Mouse (Mus musculus) brown adipose tissue, adult 24 weeks (tissue): Measurements from ENCODE around the gene Uqcr11. TPM values are rescaled to one million over a fixed set of nuclear protein-coding genes. Genes with fewer than 3 reads are reported as not detected.

Source experiments
- H3K27ac ChIP-seq: fragments of 200-500 bp; replicated peaks from 2 replicates; pipeline ENCODE4 v1.5.1; 2012; ENCODE audit warnings: low read depth, mild to moderate bottlenecking, low read length
- H3K4me1 ChIP-seq: fragments of 200-500 bp; 2 replicates; pipeline ENCODE4 v1.6.1; 2012; ENCODE audit warnings: low read length, mixed read lengths; ENCODE audit not compliant: control insufficient read depth, insufficient read depth, insufficient read length
- H3K4me3 ChIP-seq: fragments of 200-500 bp; 2 replicates; pipeline ENCODE4 v1.5.1; 2012; ENCODE audit warnings: low read depth, mild to moderate bottlenecking, low read length, moderate library complexity; ENCODE audit not compliant: insufficient read depth
- polyA plus RNA-seq: library from polyadenylated mRNA; stranded (reverse); fragments of >200 nt; gene quantifications from 2 replicates; pipeline ENCODE4 v1.2.4, GENCODE M21; 2012; ENCODE audit not compliant: missing spikeins, insufficient read depth, insufficient read length

Gene Uqcr11
- 2,528 and 2,993 TPM in 2 replicates for polyA plus RNA-seq

DNA sequence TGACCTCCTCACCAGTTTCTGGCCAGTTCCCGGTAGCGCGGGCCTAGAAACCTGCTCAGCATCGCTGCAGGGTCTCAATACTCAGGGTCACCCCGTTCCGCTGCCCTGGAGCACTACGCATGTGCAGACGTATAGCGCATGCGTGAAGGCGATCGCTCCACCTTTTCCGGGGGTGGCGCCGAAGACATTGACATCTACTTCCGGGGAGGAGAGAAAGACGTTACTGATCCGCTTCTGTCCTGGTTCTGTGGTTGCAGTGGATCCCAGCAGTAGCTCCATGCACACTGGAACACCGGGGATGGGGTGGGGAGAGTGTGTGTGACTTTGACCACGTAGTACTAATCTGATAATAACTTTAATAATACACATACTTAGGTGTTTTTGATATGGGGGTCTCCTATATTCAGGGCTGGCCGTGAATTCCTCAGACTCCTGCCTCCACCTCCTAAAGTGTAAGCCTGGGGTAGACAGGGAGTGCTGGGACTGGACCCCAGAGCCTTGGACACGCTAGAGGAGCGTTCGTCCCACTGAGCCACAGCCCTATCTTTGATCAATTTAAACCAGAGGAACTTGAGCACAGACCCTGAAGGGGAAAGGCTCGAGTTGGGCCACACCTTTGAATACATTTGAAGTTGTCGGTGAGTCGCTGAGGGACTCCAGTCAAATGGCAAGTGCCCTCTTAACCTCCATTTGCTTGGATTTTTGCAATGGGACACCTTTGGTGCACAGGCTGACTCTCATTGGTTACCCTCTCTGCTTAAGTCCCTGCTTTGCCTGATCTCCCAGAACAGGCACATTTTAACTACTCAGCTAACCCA lies at the start of gene Uqcr11:
TSS of gene Uqcr11 (minus strand) at position 147 of the 818 bp plus-strand sequence.
- Histone ChIP-seq H3K4me1 (peaks cover 6% of the 10 kb centered on the region), H3K27ac (peak within 1 kb of the TSS; percentile 83), H3K4me3 (peak within 1 kb of the TSS; percentile 78)

DNA sequence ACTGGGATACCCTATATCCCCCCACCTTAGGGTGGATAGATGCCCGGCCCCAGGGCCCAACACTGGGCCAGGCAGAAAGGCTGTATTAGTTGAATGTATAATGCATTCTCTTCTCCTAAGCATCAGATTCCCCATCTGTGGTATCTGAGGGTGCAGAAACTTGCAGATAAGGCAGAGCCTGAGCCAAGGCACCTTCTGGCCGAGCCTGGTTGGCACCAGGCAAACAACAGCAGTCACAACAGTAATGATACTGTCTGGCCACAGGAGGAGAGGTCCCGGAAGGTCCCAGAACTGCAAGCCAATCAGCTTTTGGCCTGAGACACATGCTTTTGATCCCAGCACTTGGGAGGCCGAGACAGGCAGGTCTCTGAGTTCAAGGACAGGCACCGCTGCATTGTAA lies 49.1 kb upstream of the Uqcr11 start:
- H3K4me1 ChIP-seq = no peaks in the 10 kb centered on the region
- H3K27ac ChIP-seq = no peak overlapping the region
- H3K4me3 ChIP-seq = no peak overlapping the region

DNA sequence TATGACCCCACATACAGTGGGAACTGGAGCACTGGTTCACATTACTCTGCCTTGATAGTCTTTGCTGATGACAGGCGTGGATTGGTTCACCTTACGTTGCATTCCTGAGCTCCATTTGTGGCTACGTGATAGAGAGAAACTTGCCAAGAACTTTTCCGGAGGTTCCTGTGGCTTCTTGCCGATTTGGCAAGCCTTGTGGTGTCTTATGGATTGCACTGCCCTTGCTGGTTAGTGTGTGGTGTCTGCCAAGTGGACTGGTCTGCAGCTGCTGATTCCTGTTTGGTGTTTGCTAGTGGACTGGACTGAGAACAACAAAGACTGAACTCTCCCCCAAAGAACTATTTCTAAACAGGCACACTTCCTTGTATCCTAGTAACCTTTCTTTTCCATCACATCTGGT lies 48.2 kb upstream of the Uqcr11 start:
- Histone ChIP-seq H3K4me3 (no peak overlapping the region), H3K4me1 (no peaks in the 10 kb centered on the region), H3K27ac (no peak overlapping the region)

DNA sequence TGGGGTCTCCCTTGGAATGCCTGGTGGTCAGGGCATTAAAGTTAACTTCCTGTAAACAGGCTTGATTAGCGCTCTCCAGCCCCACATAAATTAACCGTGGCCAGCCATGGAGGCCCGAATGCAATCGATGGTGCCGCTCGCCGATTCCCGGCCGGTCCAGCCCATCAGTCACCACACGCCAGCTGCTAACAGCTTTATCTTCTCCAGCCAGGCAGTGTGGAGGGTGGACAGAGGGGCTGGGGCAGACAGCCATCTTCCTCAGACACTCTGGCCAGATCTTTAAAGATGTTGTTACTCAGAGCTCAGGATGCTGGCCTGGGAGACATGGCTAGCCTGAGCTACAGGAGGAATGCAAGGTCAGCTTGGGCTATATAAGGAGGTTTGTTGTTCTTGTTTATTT lies 47.0 kb upstream of the Uqcr11 start:
- Histone ChIP-seq H3K27ac (no peak overlapping the region), H3K4me1 (no peaks in the 10 kb centered on the region), H3K4me3 (no peak overlapping the region)

DNA sequence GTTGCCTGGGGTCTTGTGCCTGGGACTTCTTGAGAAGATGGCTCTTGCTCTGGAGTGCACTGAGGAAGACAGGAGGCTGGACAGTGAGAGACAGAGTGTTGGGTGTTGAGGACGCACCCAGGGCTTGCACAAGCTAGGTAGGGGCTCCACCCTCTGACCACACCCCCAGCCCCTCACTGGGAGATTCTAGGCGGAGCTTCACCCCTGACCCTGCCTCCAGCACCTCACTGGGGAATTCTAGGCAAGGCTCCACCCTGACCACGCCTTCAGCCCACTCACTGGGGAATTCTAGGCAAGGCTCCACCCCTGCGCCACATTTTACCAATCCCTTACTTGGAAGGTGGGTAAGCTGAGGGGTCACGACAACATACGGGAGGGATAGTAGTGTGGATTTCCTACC lies 44.0 kb upstream of the Uqcr11 start:
- H3K27ac ChIP-seq = no peak overlapping the region
- H3K4me3 ChIP-seq = no peak overlapping the region
- H3K4me1 ChIP-seq = no peaks in the 10 kb centered on the region

DNA sequence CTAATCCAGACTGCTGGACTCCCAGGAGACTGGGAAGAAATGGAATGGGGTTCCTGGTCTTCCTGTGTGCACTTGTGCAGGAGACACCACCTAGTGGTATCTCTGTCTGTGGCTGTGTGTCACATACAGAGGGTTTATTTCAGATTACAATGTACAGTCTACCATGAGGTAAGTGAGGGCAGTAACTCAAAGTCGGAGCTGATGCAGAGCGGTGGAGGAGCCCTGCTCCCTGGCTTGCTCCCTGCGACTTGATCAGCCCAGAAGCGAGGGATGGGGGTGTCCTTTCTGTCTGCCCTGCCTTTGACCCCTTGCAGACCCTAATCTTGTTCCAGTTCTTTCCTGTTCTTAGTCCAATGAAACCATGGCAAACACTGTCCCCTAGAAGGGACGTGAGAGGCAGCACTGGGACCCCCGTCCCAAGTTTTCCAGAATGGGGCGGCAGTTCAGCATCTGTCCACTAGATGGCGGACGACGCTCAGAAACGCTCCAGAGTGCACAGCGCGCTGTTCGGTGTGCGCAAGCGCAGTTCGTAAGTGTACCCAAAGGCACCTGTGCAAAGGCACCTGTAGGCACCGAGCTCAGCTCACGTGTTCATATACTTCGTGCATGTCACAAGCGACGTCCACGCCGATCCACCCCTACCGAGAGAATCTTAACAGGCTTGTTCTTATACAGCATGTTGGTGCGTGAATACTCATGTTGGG lies 39.4 kb upstream of the Uqcr11 start:
- Histone ChIP-seq H3K4me3 (no peak overlapping the region), H3K27ac (no peak overlapping the region), H3K4me1 (no peaks in the 10 kb centered on the region)

DNA sequence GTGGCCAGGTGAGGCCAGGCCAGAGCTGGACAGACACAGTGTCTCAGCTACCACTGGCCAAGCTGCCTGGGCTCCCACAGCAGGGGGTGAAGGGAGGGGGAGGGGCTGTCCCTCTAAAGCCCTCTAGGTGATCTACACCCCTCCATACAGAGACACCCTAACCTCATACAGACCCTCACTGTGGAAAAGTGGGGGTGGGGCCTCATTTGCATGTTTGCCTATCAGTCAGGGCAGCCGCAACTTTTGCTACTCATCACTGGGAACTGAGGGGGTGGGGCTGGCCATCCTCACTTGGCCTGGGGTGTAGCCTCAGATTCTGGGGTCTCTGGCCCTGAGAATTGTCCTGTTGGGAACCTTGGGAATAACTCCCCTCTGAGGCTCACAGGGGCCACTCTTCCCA lies 38.4 kb upstream of the Uqcr11 start:
- H3K27ac ChIP-seq = no peak overlapping the region
- no peaks in the 10 kb centered on the region for H3K4me1 ChIP-seq
- no peak overlapping the region for H3K4me3 ChIP-seq

DNA sequence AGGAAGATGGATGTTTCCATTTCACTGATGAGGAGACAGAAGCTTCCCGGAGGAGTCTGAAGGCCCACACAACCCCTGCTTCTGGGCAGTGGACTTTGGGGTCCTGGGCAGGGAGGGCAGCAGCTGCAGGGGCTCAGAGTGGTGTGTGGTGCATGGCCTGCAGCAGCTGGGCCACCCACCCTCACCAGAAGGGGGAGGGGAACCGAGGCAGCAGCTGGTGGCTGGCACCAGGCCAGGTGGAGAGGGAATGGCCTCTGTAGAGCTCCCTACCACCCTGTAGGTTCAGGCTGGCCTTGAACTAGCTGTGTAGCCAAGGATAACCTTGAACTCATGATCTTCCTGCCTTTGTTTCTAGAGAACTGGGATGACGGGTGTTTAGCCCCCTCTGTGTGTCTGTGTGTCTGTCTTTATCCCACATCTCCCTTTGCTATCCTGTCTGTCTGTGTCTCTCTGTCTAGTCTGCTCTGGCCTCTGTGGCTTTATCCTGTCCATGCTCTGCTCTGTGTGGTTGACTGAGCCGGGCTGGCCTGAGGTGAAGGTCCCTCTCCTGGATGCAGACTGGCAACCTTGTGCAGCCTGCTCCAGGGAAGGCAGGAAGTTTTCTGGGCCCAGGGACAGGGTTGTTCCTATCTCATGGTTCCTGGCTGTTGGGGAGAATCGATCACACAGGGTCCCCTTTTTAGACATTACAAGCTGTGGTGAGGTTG lies 37.9 kb upstream of the Uqcr11 start:
- Histone ChIP-seq H3K4me1 (no peaks in the 10 kb centered on the region), H3K4me3 (no peak overlapping the region), H3K27ac (no peak overlapping the region)

DNA sequence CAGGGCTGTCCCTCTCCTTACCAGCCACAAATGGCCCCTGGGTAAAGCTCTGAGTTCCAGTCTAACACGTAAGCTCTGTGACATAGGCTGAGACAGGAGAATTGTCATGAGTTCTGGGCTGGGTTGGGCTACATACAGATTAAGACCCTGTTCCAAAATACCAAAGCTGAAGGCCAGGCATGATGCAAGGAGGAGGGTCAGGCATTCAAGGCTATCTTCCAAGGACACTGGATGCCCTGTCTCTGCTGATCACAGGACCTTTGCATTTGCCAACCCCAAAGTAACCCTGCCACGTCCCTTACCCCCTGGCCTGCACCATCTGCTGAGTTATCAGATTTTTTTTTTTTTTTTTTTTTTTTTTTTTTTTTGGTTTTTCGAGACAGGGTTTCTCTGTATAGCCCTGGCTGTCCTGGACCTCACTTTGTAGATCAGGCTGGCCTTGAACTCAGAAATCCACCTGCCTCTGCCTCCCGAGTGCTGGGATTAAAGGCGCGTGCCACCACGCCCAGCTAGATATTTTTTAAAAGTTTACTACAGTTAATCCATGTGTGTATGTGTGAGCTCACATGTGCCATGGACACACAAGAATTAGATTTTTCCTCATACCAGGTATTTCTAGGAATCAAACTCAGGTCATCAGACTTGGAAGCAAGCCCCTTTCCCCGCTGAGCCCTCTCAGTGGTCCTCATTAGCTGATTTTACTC lies 37.1 kb upstream of the Uqcr11 start:
- H3K4me1 ChIP-seq = no peaks in the 10 kb centered on the region
- no peak overlapping the region for H3K4me3 ChIP-seq
- H3K27ac ChIP-seq = no peak overlapping the region

DNA sequence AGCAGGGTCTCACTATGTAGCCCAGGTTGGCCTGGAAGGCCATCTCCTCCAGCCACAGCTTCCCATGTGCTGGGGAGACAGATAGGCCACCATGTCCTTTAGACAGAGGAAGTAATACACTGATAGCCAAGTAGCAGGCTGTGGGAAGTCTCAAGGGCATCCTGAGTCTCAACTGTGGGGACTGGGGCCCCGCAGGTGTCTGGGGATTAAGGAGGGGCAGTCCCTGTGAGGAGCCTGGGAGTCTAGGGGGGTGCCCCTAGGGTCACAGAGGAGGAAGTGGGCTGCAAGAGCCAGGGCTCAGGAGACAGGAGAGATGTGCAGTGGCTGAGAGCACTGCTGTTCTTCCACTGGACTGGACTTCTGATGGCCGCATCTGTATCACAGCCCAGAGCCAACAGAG lies 36.4 kb upstream of the Uqcr11 start:
- H3K4me3 ChIP-seq = no peak overlapping the region
- no peaks in the 10 kb centered on the region for H3K4me1 ChIP-seq
- H3K27ac ChIP-seq = no peak overlapping the region

DNA sequence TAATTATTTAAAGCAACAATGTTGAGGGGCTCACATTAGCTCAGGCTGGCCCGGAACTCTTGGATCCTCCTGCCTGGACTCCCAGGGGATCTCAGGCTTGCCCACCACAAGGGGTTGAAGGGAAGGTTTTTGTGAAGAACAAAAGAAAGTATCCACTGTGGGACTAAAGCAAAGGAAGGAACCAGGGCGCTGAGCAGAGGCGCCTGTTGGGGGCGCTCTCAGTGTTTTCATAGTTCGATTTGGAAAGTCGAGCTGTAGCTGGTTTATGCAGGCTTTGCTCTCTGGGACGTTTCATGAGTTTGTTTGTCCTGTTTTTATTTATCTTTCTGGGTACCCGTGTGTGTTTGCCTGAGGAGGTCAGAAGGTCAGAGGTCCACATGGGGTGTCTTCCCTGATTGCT lies 35.0 kb upstream of the Uqcr11 start:
- Histone ChIP-seq H3K4me1 (no peaks in the 10 kb centered on the region), H3K4me3 (no peak overlapping the region), H3K27ac (no peak overlapping the region)

DNA sequence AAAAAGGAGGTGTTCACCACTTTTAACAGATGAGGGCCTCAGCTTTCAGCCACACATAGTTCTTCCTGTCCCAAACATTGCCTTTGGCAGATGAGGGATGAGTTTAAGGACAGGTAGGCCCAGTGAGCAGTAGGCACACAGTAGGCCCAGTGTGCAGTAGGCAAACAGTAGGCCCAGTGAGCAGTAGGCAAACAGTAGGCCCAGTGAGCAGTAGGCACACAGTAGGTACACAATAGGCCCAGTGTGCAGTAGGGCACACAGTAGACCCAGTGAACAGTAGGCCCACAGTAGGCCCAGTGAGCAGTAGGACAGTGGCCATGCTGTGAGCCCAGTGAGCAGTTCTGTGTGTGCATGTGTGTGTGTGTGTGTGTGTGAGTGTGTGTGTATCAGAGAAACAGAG lies 33.4 kb upstream of the Uqcr11 start:
- H3K27ac ChIP-seq = no peak overlapping the region
- H3K4me3 ChIP-seq = no peak overlapping the region
- H3K4me1 ChIP-seq = no peaks in the 10 kb centered on the region

DNA sequence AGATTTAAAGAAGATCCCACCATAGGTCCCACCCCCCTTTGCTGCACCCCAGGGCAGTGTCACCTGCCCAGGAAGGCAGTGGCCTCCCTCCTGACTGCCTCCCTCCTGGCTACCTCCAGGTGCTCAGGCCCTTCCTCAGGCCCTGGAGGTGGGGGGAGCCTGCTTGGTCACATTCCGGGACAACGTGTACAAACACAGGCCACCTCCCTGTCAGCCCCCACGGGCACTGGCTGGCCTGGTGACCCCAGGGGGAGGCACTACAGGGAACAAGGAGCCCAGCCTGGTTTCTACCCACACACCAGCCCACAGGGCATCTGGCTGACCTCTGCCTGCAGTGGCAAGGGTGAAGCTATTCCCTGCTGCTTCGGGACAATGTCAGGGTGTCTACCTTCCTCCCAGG lies 31.3 kb upstream of the Uqcr11 start:
- no peaks in the 10 kb centered on the region for H3K4me1 ChIP-seq
- H3K27ac ChIP-seq = no peak overlapping the region
- H3K4me3 ChIP-seq = no peak overlapping the region

DNA sequence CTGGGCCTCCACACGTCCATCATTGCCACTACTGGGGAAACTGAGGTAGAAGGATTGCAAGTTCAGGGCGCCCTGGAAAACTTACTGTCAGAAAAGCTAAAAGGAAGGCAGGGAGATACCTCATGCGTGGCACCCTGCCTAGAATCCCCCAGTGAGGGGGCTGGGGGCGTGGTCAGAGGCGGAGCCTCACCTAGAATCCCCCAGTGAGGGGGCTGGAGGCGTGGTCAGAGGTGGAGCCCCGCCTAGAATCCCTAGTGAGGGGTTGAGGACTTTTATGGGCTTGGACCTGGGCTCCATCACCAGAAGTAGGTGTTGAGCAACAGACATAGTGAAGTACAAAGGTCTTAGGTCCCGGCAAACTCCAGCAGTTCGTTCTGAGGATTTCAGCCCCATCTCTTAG lies 29.6 kb upstream of the Uqcr11 start:
- no peaks in the 10 kb centered on the region for H3K4me1 ChIP-seq
- no peak overlapping the region for H3K27ac ChIP-seq
- H3K4me3 ChIP-seq = no peak overlapping the region

DNA sequence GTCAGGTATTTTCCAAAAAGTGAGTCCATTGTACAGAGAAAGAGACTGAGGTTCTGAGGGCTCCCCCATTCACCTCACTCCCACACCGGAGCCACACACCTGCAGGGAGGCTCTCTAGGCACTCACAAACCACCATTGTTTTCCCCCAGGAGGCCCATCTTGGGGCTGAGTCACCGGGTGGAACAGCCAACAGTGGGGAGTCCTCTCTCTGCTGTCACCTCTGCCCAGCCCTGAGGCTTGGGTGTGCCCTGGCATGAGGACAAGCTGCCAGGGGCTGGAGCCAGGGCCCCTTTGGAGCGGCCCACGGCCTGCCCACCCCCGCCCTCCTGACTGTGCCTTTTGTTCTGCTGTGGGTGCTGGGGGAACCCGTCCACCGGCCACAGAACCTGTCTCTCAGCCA lies 29.1 kb upstream of the Uqcr11 start:
- H3K27ac ChIP-seq = no peak overlapping the region
- no peaks in the 10 kb centered on the region for H3K4me1 ChIP-seq
- no peak overlapping the region for H3K4me3 ChIP-seq
